Mouse (Mus musculus) cerebellum, adult 18-20 months (tissue): Measurements from ENCODE around the gene Acaca.
A peak's percentile ranks its signal among the peaks of the same experiment; 100 is the strongest.

Experiments
- DNase-seq, 2 experiments: peaks; one replicate each; pipeline ENCODE4 v3.0.0; 2021

Acaca gene

DNA sequence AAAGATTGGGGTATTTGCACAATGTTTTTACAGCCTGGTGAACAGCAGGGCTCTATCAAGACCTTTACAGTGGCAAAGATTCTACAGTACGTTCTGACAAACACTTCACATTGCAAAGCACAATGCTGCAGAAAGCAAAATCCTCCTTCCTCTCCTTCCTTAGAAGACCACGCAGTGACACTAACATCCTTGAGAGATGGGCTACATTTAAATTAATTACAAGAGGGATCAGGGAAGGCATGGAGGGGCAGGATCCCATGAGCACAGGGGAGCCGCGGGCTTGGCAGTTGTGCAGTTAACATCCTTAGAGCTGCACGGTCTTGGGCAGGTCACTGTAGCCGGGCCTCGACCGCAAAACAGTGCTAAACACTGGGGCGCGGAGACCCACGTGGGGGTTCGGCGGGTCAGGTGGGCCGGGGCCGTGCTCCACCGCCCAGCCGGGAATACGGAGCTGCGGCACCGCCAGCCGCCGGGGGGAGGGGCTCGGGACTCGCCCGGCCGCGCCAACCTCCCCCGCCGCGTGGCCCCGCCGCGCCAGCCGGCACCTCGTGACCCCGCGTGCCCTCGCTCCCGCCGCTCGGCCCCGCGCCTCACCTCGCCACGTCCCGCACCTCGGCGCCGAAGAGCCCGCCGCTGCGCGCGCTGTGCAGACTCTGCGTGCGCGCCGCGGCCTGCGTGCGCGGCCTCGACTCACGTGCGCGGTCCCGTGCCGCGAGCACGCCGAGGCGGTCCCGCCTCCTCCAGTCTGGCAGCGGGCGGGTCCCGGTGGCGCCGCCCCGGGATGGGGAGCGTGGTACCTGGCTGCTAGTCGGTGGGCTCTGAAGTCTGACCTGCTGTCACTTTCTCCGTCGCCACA is at the start of gene Acaca, which contains the start of gene Tada2a:
Gene Acaca, plus strand, starts transcription at position 730 of the 856 bp plus-strand sequence.
Gene Tada2a, minus strand, starts transcription at position 658 of the 856 bp plus-strand sequence.
- DNase-seq, result peak; percentile 73 to 93

DNA sequence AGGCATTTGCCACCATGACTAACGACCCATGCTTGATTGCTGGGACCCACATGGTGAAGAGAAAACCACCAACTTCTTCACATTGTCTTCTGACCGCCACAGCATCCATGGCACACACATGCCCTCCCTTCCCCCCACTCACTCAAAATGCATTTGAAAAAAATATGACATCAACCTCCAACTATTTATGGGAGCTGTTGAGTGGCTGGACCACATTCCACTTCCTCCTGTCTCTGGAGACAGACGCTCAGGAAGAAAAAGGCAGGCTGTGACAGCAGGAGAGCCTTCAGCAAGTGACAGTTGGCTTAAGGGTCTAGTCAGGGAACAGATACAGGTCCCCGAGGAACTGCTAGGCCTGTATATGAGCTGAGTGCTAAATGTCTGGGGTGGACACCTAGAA is 49.6 kb upstream of the Acaca start:
- no peak for DNase-seq

DNA sequence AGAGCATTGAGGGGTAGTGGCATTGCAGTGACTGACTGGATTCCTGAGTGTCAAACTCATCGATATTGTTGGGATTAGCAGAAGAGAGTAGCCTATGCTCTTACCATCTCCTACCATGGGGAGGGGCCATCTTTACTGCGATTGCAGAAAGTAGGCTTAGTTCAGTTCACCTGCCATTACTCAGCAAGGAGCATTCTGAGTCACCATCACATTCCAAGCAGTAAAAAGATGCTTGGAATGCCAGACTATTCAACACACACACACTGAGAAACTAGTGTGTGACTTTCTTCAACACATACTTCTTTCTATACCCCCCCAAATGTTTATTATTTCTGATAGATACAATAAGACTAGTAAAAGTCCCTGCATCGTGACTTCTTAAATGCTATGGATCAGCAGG is 49.1 kb upstream of the Acaca start:
- DNase-seq, result no peak

GRCm38 (mm10) chr11:84081901-84082300 is 47.6 kb upstream of the Acaca start:
- DNase-seq, result no peak

GRCm38 (mm10) chr11:84090572-84090971 is 38.9 kb upstream of the Acaca start:
- no peak for DNase-seq

DNA sequence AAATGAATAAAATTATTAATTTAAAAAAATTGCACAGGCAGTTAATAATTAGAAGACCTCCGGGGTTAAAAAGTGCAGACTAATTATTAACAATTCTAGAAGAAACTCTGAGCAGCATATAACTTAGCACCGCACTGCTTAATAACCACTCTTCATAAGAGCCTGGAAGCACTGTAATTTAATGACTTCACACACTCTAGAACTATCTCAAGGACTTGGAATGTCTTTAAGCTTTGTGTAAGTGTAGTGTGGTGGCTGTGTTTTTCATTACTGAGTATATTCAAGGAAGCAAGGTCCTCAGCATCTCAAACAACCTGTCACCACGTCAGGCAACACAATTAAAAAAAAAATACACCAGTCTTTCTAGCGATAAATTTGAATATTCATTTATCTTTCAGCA is 34.4 kb upstream of the Acaca start:
- no peak for DNase-seq

GRCm38 (mm10) chr11:84097251-84097998 is 32.0 kb upstream of the Acaca start:
- no peak for DNase-seq

- DNase-seq, result no peak
Measured at GRCm38 (mm10) chr11:84101182-84101581, 28.3 kb upstream of the Acaca start.

DNA sequence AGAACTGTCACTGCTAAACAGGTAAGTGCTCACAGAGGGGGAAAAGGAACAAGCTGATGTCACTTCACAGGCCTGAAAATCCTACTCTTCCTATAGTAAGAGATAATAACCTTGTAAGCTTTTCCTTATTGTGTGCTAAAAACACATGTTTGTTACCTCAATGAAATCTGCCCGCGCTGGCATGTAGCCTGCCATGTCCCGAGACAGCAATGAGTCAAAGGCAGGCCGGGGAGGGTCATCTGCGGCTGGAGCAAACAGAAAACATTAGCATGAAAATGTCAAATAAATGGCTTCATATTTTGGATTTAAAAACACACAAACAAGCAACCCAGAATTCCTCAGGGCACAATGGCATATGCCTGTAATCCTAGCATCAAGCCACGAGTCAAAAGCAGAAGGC is 25.4 kb upstream of the Acaca start:
- no peak for DNase-seq

GRCm38 (mm10) chr11:84107137-84107536 is 22.3 kb upstream of the Acaca start:
- DNase-seq, result no peak

DNA sequence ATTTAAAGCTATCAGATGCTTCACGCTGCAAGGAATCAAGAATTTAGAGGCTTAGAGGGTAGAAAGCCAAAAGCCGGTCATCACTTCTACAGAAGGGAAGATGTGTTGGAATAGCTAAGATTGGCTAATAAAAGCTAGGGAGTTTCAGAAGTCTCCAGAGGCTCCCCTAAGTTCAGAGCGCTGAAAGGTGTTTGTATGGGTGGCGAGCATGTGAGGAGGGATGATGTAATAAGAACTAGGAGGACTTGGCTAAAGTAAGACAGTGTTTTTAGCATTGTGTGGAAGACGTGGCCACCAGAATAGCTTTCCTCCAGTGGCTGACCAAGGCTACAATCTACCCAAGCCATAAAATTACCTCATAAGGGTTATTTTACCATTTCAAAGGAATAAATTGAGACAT is 15.8 kb upstream of the Acaca start:
- DNase-seq, result no peak

DNA sequence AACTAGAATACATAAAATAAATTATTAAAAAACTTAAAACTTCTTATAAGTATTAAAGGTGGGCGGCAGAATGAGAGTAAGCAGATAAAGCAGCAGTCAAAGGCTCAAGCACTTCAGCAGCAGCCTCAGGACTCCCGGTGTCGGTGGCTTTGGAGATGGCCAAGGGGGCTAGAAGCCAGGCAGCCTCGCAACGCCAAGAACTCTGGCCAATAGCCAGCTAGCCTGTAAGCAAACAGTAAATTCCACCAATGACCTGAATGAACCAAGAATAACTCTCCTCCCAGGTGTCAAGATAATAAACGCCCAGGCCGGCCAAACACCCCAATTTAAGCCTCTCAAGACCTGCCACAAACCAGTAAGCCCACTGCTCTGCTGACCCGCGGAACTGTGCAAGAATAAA is 13.8 kb upstream of the Acaca start:
- DNase-seq, result peak; percentile 16 to 19

GRCm38 (mm10) chr11:84116221-84116620 is 13.3 kb upstream of the Acaca start:
- DNase-seq, result no peak

DNA sequence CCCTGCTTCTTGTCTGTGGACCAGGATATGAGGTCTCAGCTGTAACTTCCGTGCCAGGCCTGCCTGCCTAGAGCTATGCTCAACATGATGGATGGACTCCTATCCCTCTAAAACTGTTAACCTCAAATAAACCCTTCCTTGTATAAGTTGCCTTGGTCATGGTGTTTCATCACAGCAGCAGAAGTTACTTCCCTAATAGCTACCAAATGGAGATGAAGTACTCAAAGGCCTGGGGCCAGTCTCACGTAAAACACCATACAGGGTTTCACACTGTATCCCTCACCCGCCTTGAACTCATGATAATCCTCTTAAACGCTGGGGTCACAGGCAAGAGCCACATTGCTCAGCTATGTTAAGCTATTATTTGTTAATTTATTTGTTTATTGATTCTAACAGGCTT is 12.0 kb upstream of the Acaca start:
- no peak for DNase-seq

DNA sequence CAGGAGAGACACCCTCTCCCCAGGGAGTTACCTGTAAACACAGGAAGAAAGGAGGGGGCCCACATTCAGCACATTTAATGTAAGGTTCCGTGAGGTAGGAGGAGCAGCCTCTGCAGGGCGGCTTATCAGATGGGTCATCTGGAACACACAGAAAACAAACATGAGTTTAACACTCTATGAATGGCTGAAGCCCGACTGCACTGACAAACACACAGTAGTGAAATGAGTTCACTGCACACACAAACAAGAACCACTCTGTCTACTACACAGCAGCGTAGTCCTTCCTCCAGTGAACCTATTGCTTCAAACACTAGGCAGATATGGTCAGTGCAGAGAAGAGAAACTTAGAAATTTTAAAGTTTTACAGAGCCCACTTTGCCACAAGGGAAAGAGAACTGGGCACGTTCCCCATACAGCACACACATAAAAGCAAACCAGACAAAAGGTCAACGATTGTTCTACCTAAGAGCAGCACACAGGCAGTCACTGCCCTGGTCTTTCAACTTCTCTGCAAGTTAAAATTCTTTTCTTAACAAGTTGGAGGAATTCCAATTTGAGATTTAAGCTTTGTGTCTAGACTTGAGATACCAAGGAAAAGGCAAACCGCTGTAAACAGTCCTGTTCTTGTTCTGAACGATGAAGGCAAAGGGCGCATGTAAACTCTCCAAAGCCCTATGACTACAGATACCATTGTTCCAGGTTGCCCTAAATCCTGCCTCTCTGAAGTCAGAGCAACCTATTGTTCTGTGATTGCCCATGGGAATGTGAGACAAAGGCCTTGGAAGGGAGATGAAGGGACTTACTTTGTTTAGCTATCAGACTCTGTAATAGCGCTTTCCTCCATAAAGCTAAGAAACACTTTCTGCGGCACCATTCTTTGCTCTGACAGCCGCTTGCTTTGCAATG is 8.2 kb upstream of the Acaca start:
- DNase-seq, result no peak

DNA sequence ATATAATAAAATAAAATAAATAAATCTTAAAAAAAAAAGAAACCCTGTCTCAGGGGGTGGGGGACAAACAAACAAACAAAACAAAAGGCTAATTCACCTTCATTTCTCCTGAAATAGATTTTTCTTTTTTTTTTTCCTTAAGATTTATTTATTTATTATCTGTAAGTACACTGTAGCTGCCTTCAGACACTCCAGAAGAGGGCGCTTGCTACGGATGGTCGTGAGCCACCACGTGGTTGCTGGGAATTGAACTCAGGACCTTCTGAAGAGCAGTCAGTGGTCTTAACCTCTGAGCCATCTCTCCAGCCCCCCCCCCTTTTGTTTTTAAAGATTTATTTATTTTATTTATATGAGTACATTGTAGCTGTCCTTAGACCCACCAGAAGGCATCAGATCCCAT is 1.5 kb upstream of the Acaca start:
- DNase-seq, result no peak

GRCm38 (mm10) chr11:84129799-84130185 is 320 bp downstream of the Acaca start:
- DNase-seq, result no peak

GRCm38 (mm10) chr11:84134331-84134860 is 4.9 kb downstream of the Acaca start:
- no peak for DNase-seq

DNA sequence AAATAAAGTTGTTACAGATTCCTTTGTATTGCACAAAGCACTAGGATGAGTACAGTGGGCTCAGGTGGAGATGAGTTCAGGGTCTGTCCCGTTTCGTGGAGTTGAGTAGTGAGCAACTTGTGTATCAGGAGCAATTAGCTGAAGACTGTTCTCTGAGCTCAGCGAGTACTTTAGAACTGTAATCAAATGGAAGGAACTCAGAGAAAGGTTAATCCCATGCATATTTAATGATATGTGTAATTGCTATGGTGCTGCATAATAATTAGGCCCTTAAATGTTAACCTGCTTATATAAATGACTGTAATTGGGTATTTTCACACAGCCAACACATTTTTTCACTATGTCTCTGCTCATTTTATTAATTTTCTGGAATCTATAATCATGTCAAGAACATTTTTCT is 7.0 kb downstream of the Acaca start:
- no peak for DNase-seq

DNA sequence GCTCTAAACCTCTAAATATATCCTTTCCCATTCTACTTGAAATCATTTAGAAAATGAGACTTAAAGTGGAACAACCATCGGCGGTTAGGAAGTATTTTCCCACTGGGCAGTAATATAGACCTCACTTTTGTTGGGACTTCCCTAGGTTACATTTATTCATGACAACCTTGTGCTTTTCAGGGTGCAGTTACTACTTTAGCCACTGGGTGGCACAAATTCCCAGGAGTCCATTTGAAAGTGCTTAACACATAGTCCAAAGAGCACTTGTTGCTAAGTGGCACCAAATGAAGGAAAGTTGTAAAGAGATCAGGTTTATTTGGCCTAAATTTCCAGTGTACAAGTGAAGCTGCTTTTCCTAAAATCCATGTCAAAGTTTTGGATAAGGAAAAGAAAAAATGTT is 12.3 kb downstream of the Acaca start:
- peak; percentile 23 to 39 for DNase-seq

- DNase-seq, result no peak
Measured at GRCm38 (mm10) chr11:84145201-84145798, 15.8 kb downstream of the Acaca start.

DNA sequence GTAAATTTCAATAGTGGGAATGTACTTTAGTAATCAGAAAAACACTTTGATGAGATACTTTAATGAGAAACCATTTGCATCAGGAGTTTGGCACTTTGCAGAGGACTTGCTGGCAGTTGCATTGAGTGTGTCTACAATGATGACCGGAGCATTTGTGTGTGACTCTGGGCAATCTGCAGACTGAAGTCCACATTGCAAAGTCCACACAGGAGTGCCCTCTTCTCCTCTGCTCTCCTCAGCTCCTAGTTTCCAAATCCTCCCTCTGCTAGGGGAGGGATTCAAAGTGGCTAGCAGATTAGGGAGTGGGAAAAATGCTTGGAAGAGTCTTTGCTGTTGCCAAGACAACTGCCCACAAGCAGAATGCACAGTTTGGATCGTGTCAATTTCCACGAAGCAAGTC is 16.6 kb downstream of the Acaca start:
- DNase-seq, result no peak
